Mouse (Mus musculus): Measurements from ENCODE around the gene Barhl1. TPM values are rescaled to one million over a fixed set of nuclear protein-coding genes. Genes with fewer than 3 reads are reported as not detected.

Barhl1 gene
- polyA plus RNA-seq, 1 experiment = 0.05 TPM

GRCm38 (mm10) chr2:28917518-28918361 is 1.3 kb upstream of the Barhl1 start:
- H3K4me1 ChIP-seq (ENCODE audit: control insufficient read depth, insufficient read depth, low read length) = no peaks in the 10 kb centered on the region
- H3K27me3 ChIP-seq (replicated peaks; ENCODE audit: control insufficient read depth, insufficient read depth, low read length) = peaks cover 7% of the 10 kb centered on the region
- H3K36me3 ChIP-seq (ENCODE audit: control insufficient read depth, insufficient read depth, low read length) = no peaks in the 10 kb centered on the region
- DNase-seq = no peak
- no peak overlapping the region for H3K4me3 ChIP-seq (ENCODE audit: insufficient read depth, low read depth, low read length)
- TF ChIP-seq CTCF (conservative IDR thresholded peaks at IDR 0.05; ENCODE audit: insufficient read depth, insufficient read length, low read depth, low read length) = no peak
- no peak for TF ChIP-seq POLR2A (IDR thresholded peaks at IDR 0.05; ENCODE audit: low read depth, low read length)
- 3% methylated on average over 71 of the region's 73 CpGs for WGBS
- no peak overlapping the region for H3K27ac ChIP-seq (ENCODE audit: insufficient read depth, low read depth, low read length)

DNA sequence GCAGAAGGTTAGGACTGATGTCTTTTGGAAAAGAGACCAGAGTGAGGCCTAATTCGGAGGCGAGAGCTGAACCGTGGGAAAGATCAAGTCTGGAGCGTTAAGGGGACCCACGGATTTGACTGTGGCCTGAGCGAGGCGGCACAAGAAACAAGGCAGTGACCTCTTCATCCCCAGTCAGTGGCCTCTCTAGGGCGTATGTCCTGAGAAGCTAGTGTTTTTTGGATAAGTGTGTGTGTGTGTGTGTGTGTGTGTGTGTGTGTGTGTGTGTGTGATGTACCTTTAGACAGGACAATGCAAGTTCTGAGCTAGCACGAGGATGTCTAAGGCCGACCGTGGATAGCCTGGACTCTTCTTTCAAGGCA is 669 bp upstream of the Barhl1 start:
- Histone ChIP-seq H3K27ac (ENCODE audit: insufficient read depth, low read depth, low read length) (no peak overlapping the region), H3K27me3 (replicated peaks; ENCODE audit: control insufficient read depth, insufficient read depth, low read length) (peaks cover 7% of the 10 kb centered on the region), H3K4me1 (ENCODE audit: control insufficient read depth, insufficient read depth, low read length) (no peaks in the 10 kb centered on the region), H3K36me3 (ENCODE audit: control insufficient read depth, insufficient read depth, low read length) (no peaks in the 10 kb centered on the region), H3K4me3 (ENCODE audit: insufficient read depth, low read depth, low read length) (no peak overlapping the region)
- TF ChIP-seq CTCF (conservative IDR thresholded peaks at IDR 0.05; ENCODE audit: insufficient read depth, insufficient read length, low read depth, low read length) (no peak), POLR2A (IDR thresholded peaks at IDR 0.05; ENCODE audit: low read depth, low read length) (no peak)
- 17% methylated on average over 11 of the region's 11 CpGs for WGBS
- no peak for DNase-seq

DNA sequence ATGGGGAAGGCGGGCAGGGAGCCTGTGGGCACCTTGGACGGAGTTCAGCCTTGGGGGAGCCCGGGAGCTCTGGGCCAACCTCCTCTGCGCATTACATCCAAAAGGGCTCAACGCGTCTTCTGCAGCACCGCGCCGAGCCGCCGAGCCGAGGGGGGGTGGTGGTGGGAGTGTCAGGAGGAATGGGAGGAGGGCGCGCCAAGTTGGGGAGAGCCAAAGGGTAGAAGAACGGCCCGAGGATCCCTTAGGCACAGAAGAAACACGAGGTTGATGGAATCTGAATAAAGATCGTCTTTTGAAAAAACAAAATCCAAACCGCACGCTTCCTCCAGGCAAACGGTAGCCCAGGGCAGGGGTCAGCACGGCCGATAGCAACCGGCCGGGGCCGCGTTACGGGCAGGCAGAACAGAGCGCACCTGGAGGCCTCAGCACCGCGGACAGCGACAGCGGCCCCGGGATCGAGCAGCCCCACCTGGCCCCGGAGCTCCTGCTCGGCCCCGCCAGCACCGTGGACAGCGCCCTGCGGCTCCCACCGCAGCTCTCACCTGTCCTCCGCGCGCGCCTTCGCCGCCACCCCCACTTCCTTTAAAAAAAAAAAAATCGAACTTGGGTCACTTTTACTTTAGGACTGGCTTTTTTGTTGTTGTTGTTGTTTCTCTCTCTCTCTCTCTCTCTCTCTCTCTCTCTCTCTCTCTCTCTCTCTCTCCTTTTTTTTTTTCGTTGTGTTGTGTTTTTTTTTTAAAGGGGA is 528 bp downstream of the Barhl1 start:
- DNase-seq = peak; percentile 85
- no peaks in the 10 kb centered on the region for H3K36me3 ChIP-seq (ENCODE audit: control insufficient read depth, insufficient read depth, low read length)
- no peak overlapping the region for H3K4me3 ChIP-seq (ENCODE audit: insufficient read depth, low read depth, low read length)
- peaks cover 7% of the 10 kb centered on the region for H3K27me3 ChIP-seq (replicated peaks; ENCODE audit: control insufficient read depth, insufficient read depth, low read length)
- H3K4me1 ChIP-seq (ENCODE audit: control insufficient read depth, insufficient read depth, low read length) = no peaks in the 10 kb centered on the region
- WGBS = 1% methylated on average over 50 of the region's 50 CpGs
- no peak overlapping the region for H3K27ac ChIP-seq (ENCODE audit: insufficient read depth, low read depth, low read length)
- no peak for TF ChIP-seq CTCF (conservative IDR thresholded peaks at IDR 0.05; ENCODE audit: insufficient read depth, insufficient read length, low read depth, low read length)

DNA sequence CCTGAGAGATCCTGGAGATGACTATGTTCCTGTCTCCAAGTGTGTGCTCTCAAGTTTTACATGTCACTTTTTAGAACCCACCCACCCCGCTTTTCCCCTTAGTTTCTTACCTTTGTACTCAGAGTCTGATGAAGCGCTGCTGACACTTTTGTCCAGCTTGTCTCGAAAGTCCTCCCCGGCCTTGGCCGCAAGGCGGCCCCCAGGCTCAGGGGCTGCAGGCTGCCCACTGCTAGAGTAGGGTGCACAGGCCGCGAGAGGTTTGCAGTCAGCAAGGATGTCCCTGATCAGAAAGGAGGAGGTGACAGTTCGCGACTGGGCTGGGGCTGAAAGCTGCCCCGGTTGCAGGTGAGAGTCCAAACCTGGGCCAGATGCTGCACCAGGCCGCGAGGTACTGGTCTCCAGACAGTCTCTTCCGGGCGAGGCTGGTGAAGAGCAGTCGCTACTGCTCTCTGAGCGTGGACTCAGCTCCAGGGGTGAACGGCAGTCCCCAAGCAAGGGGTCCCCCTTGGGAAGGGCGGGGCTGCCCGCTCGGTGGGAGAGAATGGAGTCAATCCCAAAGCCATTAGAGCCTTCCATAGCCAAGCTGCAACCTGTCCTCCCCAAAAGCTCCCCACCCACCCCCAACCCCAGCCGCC is 1.2 kb downstream of the Barhl1 start:
- Histone ChIP-seq H3K27me3 (replicated peaks; ENCODE audit: control insufficient read depth, insufficient read depth, low read length) (peaks cover 7% of the 10 kb centered on the region), H3K27ac (ENCODE audit: insufficient read depth, low read depth, low read length) (no peak overlapping the region), H3K36me3 (ENCODE audit: control insufficient read depth, insufficient read depth, low read length) (no peaks in the 10 kb centered on the region), H3K4me1 (ENCODE audit: control insufficient read depth, insufficient read depth, low read length) (no peaks in the 10 kb centered on the region), H3K4me3 (ENCODE audit: insufficient read depth, low read depth, low read length) (no peak overlapping the region)
- DNase-seq = no peak
- WGBS = 7% methylated on average over 22 of the region's 22 CpGs
- no peak for TF ChIP-seq POLR2A (IDR thresholded peaks at IDR 0.05; ENCODE audit: low read depth, low read length)
- TF ChIP-seq CTCF (conservative IDR thresholded peaks at IDR 0.05; ENCODE audit: insufficient read depth, insufficient read length, low read depth, low read length) = no peak

GRCm38 (mm10) chr2:28914121-28914520 is 2.3 kb downstream of the Barhl1 start:
- Histone ChIP-seq H3K4me1 (ENCODE audit: control insufficient read depth, insufficient read depth, low read length) (no peaks in the 10 kb centered on the region; the same call in 1 of the 2 replicates), H3K27ac (ENCODE audit: insufficient read depth, low read depth, low read length) (no peak overlapping the region), H3K36me3 (ENCODE audit: control insufficient read depth, insufficient read depth, low read length) (no peaks in the 10 kb centered on the region), H3K4me3 (ENCODE audit: insufficient read depth, low read depth, low read length) (no peak overlapping the region), H3K27me3 (replicated peaks; ENCODE audit: control insufficient read depth, insufficient read depth, low read length) (peaks cover 8% of the 10 kb centered on the region)
- WGBS = 4% methylated on average over 2 of the region's 2 CpGs
- TF ChIP-seq CTCF (conservative IDR thresholded peaks at IDR 0.05; ENCODE audit: insufficient read depth, insufficient read length, low read depth, low read length) (no peak), POLR2A (IDR thresholded peaks at IDR 0.05; ENCODE audit: low read depth, low read length) (no peak)
- DNase-seq = no peak

DNA sequence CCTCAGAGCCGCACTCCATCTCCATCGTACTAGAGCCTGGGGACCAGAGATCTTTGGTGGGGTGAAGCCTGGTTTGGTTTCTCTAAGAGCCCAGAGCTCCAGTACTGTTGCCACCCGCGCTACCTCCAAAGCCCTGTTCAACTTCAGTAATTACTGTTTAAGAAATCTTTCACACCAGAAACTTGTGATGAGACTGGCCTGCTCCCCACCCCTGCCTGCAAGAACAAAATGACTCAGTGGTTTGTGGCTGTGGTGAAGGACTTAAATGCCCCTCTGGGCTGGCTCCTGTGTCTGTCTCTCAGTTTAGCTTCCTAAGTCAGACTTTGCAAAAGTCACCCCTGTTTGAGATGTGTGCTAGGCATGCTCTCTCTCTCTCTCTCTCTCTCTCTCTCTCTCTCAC is 3.5 kb downstream of the Barhl1 start:
- DNase-seq = no peak
- 13% methylated on average over 4 of the region's 4 CpGs for WGBS
- no peak overlapping the region for H3K4me3 ChIP-seq (ENCODE audit: insufficient read depth, low read depth, low read length)
- no peaks in the 10 kb centered on the region; the same call in 1 of the 2 replicates for H3K4me1 ChIP-seq (ENCODE audit: control insufficient read depth, insufficient read depth, low read length)
- H3K36me3 ChIP-seq (ENCODE audit: control insufficient read depth, insufficient read depth, low read length) = no peaks in the 10 kb centered on the region
- no peak overlapping the region for H3K27ac ChIP-seq (ENCODE audit: insufficient read depth, low read depth, low read length)
- TF ChIP-seq POLR2A (IDR thresholded peaks at IDR 0.05; ENCODE audit: low read depth, low read length) (no peak), CTCF (conservative IDR thresholded peaks at IDR 0.05; ENCODE audit: insufficient read depth, insufficient read length, low read depth, low read length) (no peak)
- H3K27me3 ChIP-seq (replicated peaks; ENCODE audit: control insufficient read depth, insufficient read depth, low read length) = peaks cover 7% of the 10 kb centered on the region
